Mouse (Mus musculus) neural tube, embryonic 14.5 days (tissue): ENCODE measurements at regions not wholly inside any gene's neighbourhood (a gene's known extent, or its start where the extent isn't known, plus 50 kb on each side); places are given as distances from the start of the nearest gene placed in this dataset.

Experiments used
- ATAC-seq: fragments of 200-750 bp; cut with Nextera tagmentation; 2 replicates; pipeline ENCODE4 v1.8.0; 2017; ENCODE audit warnings: low read depth, mild to moderate bottlenecking, moderate TSS enrichment, moderate library complexity
- H3K27ac ChIP-seq: fragments of 300-500 bp; sonication (generic); 2 replicates; pipeline ENCODE4 v1.5.1; 2014; ENCODE audit warnings: low read depth, mild to moderate bottlenecking, control low read depth, low read length, moderate library complexity, mixed read lengths
- H3K27me3 ChIP-seq: fragments of 300-500 bp; sonication (generic); 2 replicates; pipeline ENCODE4 v1.6.1; 2014; ENCODE audit warnings: low read length; ENCODE audit not compliant: control insufficient read depth, insufficient read depth
- H3K36me3 ChIP-seq: fragments of 300-500 bp; sonication (generic); 2 replicates; pipeline ENCODE4 v1.6.1; 2014; ENCODE audit warnings: low read length, mixed read lengths; ENCODE audit not compliant: control insufficient read depth, insufficient read depth
- H3K4me1 ChIP-seq: fragments of 300-500 bp; sonication (generic); 2 replicates; pipeline ENCODE4 v1.6.1; 2014; ENCODE audit warnings: low read length; ENCODE audit not compliant: control insufficient read depth, insufficient read depth
- H3K4me2 ChIP-seq: fragments of 300-500 bp; sonication (generic); 2 replicates; pipeline ENCODE4 v1.6.1; 2014; ENCODE audit warnings: mild to moderate bottlenecking, low read depth, low read length, control low read depth
- H3K4me3 ChIP-seq: fragments of 300-500 bp; sonication (generic); 2 replicates; pipeline ENCODE4 v1.5.1; 2014; ENCODE audit warnings: low read depth, low read length, control low read depth, mixed read lengths
- H3K9ac ChIP-seq: fragments of 300-500 bp; sonication (generic); replicated peaks from 2 replicates; pipeline ENCODE4 v1.6.1; 2014; ENCODE audit warnings: low read depth, mild to moderate bottlenecking, control low read depth, low read length, mixed read lengths
- H3K9me3 ChIP-seq: fragments of 300-500 bp; sonication (generic); 2 replicates; pipeline ENCODE4 v1.6.1; 2016; ENCODE audit warnings: low read length; ENCODE audit not compliant: control insufficient read depth
- WGBS: fragments of 180-500 bp; shearing (Covaris S2); extraction: QIAGEN DNeasy Blood & Tissue Kit; methylation state at CpG from one replicate; pipeline ENCODE4 v1.1.7; 2014; 5-methylcytosine and 5-hydroxymethylcytosine counted together

GRCm38 (mm10) chr2:47424910-47425309, 1389.0 kb upstream of the Acvr2a start:
- WGBS = 30% methylated on average over 6 of the region's 6 CpGs
- no peaks in the 10 kb centered on the region for H3K36me3 ChIP-seq
- ATAC-seq = no peak; the same call in 1 of the 2 replicates
- H3K27me3 ChIP-seq = no peaks in the 10 kb centered on the region
- H3K9ac ChIP-seq = no peak overlapping the region
- H3K9me3 ChIP-seq = no peaks in the 10 kb centered on the region
- no peak overlapping the region for H3K27ac ChIP-seq
- H3K4me3 ChIP-seq = no peak overlapping the region
- H3K4me1 ChIP-seq = no peaks in the 10 kb centered on the region
- no peak overlapping the region for H3K4me2 ChIP-seq

- H3K9ac ChIP-seq = no peak overlapping the region
- H3K4me3 ChIP-seq = no peak overlapping the region
- no peaks in the 10 kb centered on the region for H3K4me1 ChIP-seq
- WGBS = 80% methylated on average over 2 of the region's 2 CpGs
- no peak overlapping the region for H3K4me2 ChIP-seq
- H3K9me3 ChIP-seq = no peaks in the 10 kb centered on the region
- H3K27me3 ChIP-seq = no peaks in the 10 kb centered on the region
- no peak overlapping the region for H3K27ac ChIP-seq
- H3K36me3 ChIP-seq = no peaks in the 10 kb centered on the region
- no peak for ATAC-seq
Measured at GRCm38 (mm10) chr2:47429843-47430242, 1384.1 kb upstream of the Acvr2a start.

- no peak overlapping the region for H3K4me2 ChIP-seq
- no peaks in the 10 kb centered on the region for H3K36me3 ChIP-seq
- no peaks in the 10 kb centered on the region for H3K4me1 ChIP-seq
- H3K27me3 ChIP-seq = no peaks in the 10 kb centered on the region
- no peak overlapping the region for H3K27ac ChIP-seq
- WGBS = 64% methylated on average over 4 of the region's 4 CpGs
- no peak overlapping the region for H3K4me3 ChIP-seq
- H3K9me3 ChIP-seq = no peaks in the 10 kb centered on the region
- no peak overlapping the region for H3K9ac ChIP-seq
- ATAC-seq = no peak
Measured at GRCm38 (mm10) chr2:47466043-47466442, 1347.9 kb upstream of the Acvr2a start.

GRCm38 (mm10) chr2:47491874-47492539, 1321.9 kb upstream of the Acvr2a start:
- H3K36me3 ChIP-seq = no peaks in the 10 kb centered on the region
- no peaks in the 10 kb centered on the region for H3K27me3 ChIP-seq
- H3K9ac ChIP-seq = no peak overlapping the region
- H3K4me2 ChIP-seq = no peak overlapping the region
- peak; percentile 76; the same call in 1 of the 2 replicates for ATAC-seq
- H3K4me1 ChIP-seq = no peaks in the 10 kb centered on the region
- 12% methylated on average over 5 of the region's 5 CpGs for WGBS
- H3K9me3 ChIP-seq = no peaks in the 10 kb centered on the region
- no peak overlapping the region for H3K27ac ChIP-seq
- H3K4me3 ChIP-seq = no peak overlapping the region
